Mouse (Mus musculus): Measurements from ENCODE around the gene Nap1l1.

Nap1l1 gene

DNA sequence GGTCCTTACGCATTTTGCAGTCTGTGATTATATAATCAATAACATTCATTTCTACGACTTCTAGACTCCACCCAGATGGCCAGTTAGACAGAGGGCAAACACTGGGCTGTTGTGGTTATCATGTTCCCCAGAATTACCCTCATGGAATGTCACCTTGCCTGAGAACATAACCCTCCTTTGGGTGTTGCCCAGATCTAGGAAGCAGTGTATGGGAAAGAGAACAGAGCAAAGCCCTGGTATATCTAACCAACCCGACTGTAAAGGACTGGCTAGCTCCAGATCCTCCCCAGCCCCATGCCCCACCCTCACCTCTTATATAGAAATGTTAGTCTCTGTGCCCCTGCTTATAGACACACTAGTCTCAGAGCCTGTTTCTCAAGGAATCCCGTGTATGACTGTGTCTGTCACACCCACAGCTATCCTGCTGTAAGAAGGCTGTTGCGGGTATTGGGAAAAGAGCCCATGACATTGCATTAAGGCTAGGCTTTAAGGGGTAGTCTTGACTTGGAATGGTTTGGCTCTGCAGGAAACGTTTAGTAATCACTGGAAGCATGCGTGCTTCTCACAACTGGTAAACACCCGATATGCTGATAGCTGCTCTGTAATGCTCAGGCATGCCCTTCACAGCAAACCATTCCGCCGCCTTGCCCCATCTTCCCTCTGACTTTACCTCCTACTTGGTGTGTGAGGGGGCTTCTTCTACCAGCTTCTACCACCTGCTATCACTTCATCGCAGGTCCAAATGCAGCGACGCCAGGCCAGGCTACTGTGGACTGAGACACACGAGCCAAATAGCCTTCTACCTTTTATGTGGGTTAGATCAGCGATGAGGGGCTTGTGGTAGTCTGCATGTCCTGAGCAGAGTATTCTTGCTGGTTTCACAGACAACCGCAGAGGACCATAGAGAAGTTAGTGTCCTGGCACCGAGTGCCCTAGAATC lies 42.3 kb downstream of the Nap1l1 start:
- DNase-seq (ENCODE audit: low spot score in 2 of 2), result no peak

DNA sequence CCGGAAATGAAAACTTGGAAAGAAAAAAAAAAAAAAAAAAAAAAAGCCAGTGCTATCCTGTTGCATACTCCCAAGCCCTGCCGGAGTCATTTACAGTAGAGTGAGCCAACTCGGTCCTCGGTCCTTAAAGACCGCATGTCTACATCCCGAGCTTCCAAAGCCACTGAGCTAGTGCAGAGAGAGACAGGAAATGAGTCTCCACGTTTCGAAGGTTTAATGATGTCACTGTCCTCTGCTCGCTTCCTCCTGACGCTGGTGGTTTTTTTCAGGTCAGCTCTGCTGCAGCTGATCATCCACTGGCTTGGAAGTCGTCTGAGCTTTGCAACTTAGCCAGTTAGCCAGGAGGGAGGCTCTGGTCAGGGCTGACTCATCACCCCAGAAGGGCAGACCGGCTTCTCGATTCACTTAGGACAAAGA lies 43.2 kb downstream of the Nap1l1 start:
- no peak for DNase-seq (ENCODE audit: low spot score in 2 of 2)

DNA sequence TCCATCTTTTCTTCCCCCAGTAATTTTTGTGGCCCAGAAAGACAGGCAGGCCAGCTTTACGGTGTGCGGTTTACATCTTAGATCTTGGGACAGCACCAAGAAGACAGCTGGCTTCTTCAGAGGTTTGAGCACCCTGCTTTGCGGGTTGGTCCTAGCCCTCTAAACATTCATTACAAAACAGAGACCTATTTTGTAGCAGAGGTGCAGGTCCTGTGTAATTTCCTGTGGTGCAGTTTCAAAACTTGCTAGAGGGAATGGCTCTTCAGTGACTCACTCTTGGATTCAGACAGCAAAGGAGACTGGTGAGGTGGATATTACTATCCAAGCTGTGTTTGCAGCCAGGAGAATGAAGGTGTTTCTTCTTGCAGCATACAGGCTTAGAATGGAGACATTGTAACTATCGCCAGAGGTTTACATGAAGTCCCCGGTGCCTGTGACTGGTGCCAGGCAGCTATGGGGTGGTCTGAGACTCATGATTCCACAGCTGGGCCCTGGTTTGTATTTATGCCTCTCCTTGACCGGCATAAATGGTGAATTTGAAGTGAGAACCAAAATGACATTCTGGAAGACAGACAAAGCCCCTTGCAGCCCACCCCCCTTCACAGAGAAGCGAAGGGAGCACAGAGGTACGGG lies 43.9 kb downstream of the Nap1l1 start:
- DNase-seq (ENCODE audit: low spot score in 2 of 2), result no peak

DNA sequence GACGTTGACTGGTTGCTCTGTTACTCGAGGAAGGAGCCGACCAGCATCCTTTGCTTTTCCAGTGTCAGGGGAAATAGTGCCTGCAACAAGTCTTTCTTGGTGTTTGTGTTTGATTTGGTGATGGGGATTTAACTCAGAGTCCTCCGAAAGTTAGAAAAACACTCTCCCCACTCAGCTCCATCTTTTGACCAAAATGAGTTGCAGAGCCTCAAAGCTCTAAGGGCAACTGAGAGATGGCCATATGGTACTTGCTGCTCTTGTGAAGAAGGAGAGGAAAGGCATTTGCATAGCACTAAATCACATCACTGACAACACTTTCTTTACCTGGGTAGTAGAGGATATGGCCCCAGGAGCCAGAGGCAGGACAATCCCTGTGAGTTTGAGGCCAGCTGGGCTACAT lies 45.3 kb downstream of the Nap1l1 start:
- no peak for DNase-seq (ENCODE audit: low spot score in 2 of 2)

DNA sequence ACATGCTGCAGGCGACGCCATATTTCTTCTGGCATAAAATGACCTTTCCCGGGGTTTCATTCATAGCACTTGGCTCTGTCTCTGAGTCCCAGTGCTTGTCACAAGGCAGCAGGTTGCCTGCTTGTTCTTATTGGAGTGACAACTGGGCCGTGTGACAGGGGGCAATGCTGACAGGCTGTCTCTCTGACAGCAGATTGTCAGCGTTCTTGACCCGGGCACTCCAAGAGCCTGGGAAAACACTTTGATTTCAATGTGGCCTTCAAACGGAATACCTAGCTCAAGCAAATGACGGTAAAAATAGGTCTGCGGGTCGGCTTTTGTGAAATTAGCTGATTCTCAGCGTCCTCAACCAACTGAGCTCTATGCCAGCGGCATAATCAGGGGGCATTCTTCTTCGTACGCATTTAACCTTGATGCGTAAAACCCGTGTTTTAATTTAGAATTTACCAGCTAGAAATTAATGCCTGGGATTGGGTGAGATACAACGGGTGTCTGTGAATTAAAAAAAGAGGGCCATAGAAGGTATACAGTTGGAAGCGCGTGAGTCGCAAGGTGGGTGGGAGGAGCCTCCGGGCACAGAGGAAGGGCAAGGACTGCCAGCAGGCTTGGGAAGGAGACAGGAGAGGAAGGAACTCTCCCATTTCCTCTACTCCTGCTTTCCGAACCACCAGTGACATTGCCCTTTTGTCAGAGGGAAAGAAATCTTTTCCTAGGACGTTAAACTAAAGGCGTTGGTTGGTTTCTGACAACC lies 46.8 kb downstream of the Nap1l1 start:
- DNase-seq (ENCODE audit: low spot score in 2 of 2), result no peak

DNA sequence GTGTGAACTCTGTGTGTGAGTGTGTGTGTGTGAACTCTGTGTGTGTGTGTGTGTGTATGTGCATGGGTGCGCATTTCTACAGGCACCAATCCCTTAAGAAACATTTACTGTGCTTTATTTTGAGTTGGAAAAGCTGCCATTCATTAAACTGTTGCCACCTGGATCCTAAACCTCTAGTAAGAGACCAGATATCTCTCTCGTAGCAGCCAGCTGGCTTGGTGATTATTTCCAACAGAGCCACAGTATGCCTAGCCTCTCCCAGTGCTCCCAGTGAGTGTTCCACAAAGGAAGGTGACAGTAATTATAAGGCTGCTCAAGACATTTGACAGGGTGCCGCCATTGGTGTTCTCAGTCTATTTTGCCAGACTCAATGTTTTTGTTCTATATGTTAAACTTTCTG lies 47.6 kb downstream of the Nap1l1 start:
- no peak for DNase-seq (ENCODE audit: low spot score in 2 of 2)

DNA sequence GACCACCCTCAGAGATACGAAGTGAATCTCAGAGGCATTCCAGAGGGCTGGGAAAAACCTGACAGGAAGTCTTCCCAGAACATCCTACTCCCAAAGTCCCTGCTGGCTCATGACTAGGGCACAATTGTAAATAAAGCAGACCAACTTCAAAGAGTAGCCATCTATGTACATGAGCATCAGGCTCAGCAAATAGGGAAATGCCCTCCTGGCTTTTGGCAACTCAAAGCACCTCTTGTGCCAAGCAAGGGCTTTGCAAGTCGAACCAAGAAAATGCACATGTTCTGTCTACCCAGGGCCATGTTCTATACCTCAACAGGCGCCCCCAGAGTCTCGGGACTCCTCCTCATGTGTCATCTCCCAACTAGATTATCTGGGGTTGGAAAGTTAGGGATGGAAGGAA lies 48.6 kb downstream of the Nap1l1 start:
- DNase-seq (ENCODE audit: low spot score in 2 of 2), result no peak

DNA sequence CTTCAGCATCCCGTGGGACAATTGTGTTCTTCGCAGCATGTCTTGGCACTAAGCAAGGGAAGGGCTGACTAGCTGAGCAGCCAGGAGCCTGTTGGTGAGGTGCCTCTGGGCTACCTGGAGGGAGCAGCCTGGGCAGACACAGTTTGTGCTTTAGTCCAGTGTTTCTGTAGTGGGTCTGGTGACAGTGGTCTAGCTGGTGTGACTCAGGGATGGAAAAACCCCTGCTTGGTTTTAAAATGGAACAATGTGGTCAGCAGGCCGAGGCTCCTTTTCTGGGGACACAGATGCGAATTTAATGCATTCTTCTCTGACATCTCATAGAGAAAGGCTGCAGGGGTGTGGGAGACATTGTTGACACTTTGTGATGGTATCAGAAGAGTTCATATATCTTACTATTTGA lies 49.2 kb downstream of the Nap1l1 start:
- DNase-seq (ENCODE audit: low spot score in 2 of 2), result no peak

DNA sequence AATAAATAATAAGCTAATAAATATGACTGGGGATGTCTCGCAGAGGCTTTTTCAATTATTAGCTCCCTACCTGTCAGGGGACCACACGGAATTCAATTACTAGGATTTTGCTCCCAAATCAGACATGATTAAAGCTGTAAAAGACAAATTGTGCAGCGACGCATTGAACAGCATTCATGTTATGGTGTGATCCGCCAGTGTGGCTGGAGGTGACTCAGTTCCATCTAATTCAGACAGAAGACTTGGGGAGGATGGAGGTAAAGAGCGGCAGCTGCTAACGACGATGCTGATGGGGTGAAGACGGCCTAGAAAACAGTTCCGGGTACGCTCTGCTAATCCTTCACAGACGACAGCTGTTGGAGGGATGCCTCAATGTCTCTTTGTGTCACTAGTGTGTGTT lies 50.9 kb downstream of the Nap1l1 start:
- DNase-seq (ENCODE audit: low spot score in 2 of 2), result no peak

DNA sequence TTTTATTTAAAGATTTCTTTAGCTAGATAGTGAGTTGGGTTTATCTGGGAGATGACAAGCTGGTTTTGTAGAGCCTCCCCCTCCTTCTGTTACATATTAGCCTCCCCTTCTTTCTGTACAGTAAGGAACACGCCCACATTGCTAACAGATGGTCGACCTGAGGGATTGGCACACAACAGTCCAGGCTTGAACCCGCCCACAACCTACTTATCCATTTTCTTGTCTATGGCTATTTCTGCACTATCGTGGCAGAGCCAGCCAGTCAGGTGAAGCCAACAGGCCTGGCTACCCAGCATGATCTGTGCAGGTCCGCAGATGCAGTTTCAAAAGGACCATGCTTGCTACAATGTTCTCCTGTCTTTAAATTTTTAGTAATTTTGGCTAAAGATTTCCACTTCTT lies 54.0 kb downstream of the Nap1l1 start:
- DNase-seq (ENCODE audit: low spot score in 2 of 2), result peak; percentile 62 to 75

DNA sequence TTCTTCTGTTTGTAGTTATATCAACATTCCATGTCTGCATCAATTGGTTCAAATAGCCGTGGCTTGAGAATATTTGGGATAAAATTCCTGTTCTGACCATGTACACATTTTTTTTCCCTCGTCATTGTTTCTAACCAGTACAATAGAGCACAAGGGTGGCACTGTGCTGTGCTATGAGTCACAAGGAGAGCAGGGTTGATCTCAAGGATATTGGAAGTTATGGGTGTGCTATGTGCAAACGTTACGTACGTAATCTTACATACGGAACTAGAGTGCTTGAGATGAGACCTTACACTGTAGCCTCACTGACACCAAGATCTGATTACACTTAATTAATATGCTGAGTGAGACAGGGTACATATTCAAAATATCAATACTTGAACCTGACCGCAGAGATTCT lies 54.6 kb downstream of the Nap1l1 start:
- no peak for DNase-seq (ENCODE audit: low spot score in 2 of 2)

DNA sequence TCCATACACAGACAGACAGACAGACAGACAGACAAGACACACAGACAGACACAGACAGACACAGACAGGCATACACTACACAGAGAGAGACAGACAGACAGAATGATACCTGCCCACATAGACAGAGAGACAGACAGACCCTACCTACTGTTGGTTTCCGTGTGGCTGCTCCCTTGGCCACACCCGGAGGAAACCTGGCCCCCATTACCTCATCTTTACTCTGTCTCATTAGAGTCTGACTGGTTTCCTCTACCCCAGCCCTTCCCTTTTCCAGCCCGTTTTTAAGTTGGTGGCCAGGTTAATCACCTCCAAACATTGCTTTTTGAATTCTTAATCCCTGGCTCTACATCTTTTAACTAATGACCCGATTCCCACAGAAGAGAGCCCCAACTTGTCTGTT lies 55.3 kb downstream of the Nap1l1 start:
- DNase-seq (ENCODE audit: low spot score in 2 of 2), result no peak

DNA sequence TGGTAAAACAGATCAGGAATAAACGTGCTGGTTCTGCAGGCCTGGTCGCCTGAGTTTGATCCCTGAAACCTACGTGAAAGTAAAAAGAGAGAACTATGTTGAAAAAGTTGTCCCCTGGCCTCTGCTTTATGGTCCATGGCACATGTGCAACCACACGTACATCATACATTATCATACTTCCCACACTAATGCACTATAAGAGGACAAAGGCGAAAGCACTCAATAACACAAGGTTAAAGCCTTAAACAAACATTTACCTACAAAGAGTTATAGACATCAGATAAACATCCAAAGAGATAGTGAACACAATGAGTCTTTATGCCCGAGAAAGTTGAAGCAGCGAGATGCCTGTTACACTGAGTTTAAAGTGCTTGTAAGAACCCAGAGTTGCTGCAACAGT lies 57.4 kb downstream of the Nap1l1 start:
- no peak for DNase-seq (ENCODE audit: low spot score in 2 of 2)

DNA sequence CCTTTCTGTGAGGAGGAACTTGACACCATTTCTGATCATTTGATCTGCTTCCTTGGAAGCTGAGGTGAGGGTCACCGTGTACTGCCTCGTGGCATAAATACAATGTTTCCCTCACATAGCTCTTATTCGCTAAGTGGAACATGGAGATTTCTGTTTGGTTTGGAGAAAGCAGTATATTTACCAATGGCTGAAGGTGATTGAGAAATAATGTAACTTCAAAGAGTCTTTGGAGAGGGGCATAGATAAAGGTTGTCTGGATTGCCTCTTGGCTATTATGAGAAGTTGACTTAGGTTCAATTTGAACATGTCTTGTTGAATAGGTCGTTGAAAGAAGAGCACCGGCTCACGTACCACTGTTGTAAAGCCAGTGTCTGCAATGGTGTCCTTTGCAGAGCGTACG lies 61.7 kb downstream of the Nap1l1 start:
- DNase-seq (ENCODE audit: low spot score in 2 of 2), result no peak

DNA sequence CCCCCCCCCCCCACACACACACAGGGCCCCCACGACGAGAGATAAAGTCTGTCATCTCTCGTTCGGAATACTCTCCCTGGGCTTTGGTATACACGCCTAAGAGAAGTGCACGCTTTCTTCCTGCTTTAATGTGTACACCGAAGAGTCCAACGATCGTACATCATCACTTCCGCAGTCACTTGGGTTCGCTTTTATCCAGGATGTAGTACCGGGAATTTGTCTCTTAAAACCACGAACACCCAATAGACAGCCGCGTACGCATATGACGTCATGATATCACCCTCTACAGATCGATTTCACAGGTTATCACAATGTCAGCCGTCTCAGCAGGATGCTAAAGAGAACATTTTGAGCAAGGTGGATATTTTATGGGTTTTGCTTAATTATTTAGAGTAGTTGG lies 64.4 kb downstream of the Nap1l1 start:
- no peak for DNase-seq (ENCODE audit: low spot score in 2 of 2)

DNA sequence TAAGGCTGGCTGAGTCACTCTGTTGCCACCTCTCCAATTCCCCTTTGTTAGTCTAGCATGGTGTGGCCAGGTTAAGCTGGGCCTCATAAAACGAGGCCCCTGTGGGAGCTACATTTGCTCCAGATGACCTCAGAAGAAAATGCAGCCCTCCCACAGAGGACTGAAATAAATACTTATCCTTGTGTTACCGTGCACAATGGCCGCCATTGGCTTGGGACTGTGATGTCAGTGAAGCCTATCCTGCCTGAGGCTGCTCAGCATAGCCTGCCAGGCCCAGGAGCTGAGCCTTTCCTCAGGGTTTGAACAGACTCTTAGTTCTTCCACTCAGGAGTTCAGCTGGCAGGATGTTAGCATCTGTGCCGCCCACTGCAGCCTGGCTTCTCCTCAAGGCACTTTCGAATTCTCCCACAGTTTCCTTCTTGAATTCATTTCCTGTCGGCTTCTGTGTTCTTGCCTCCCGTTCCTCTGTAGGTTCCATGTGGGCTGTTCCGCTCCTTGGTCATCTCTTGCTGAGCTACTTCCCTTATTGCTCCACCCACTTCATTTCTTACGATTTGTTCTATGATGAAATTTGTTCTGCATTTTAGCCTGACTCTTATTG lies 66.8 kb downstream of the Nap1l1 start:
- peak; percentile 67 to 82 for DNase-seq (ENCODE audit: low spot score in 2 of 2)

DNA sequence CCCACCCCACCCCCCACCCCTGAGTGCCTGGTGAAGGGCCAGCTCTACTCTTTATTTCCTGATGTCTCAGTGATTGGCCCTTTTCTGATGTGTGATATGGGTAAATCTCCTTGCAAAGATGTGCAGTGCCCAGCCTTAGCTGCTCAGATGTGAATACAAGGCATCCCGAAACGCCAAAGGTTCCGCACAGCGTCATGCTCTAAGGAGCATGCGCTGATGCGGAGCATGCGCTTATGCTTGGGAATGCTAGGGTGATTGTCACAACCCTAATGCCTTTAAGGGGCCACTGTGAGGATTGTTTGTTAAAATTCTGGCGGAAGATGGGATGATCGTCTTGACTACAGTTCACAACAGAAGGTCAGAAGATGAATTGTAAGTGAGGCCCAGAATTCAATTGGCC lies 67.7 kb downstream of the Nap1l1 start:
- DNase-seq (ENCODE audit: low spot score in 2 of 2), result no peak

DNA sequence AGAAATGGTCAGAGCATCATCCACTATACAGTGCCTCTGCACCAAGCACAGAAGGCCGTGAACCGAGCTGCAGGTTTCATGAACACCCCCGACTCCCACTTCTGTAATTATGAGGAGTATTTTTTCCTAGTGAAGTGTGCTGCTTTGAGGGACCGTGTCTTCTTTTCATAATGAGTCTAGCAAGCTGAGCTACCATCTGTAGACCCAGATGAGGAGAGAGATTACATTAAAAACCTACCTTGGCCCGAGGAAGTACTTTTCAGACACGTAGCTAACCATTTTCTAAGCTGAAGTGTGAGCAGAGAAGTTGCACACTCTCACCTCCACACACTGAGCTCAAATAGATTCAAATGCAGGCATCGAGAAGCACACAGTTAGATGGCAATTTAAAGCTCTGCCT lies 70.1 kb downstream of the Nap1l1 start:
- peak; percentile 18 to 20 for DNase-seq (ENCODE audit: low spot score in 2 of 2)

DNA sequence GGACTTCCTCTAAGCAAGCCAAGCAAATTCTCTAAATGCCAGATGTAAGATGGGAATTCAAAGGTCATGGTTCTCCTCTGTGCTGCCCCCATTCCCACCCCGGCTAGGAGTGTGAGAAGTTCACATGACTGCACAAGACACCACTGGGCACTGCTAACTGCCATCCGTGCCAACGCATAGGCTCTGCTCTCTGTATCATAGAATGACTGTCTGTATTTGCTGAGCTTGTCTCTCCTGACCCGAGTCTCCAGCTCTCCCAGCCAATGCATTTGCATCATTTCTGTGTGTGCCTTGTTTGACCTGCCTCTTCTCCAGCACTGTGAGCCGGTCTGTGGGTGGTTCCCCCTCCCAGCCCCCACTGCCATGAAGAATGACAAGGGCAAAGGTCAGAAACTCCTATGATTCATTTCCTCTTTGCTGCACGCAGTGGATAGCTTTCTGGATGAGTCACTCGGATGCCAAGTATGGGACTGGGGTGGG lies 70.8 kb downstream of the Nap1l1 start:
- peak; percentile 13 to 18 for DNase-seq (ENCODE audit: low spot score in 2 of 2)

DNA sequence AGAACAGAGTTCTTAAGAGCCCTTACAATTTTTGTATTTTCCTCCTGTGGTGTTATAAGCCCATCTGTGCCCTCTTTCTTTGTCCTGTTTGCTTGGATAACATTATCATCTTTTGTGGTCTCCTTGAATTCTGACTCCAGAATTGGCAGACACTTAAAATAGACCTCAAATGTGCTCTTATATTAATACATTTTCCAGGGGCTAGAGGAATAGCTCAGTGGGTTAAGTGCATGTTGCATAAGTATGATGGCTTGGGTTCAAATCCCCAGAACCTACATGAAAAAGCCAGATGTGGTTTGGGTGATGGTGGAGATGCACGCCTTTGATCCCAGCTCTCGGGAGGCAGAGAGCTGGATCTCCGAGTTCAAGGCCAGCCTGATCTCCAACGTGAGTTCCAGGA lies 71.3 kb downstream of the Nap1l1 start:
- DNase-seq (ENCODE audit: low spot score in 2 of 2), result no peak

DNA sequence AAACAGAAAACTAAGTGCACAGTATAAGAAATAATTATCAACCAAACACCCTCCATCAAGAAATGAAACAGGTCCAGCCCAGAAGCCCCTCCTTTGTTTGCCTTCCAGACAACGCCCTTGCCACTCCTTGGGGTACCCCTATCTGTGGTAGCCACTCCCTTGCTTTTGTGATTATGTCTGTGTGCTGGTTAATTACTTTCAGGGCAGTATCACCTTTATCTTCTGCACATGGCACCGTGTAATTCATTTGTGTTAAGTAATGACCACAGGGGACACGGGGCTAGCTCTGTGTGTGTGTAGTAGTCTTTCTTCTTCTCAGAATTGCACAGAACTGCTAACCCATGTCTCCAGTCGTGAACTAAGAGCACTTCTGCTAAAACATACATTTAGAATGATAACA lies 72.6 kb downstream of the Nap1l1 start:
- DNase-seq (ENCODE audit: low spot score in 2 of 2), result no peak
